ENCODE assay signal across 26 mouse cellular contexts in the genomic region with DNA sequence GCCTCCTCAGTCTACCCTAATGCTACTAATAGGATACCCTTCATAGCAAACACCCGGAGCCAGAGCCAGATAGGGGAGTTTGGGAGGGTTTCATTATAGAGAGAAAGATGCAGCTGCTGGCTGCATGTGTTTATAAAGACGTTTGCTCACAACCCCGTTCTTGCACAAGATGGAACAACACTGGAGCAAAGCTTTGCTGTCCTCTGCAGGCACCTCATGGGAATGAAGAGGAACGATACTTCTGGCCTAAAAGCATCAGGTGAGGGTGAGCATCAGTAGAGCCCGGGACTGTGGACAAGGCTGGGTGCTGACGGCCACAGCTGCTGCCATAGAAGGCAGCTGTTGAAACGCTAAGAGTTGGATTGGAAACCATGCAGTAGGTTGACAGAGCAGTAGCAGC.
DNase-seq lines count a peak whose midpoint lies in the region; ATAC-seq and TF ChIP-seq lines count a peak whose summit lies in the region.
"Had no signal": no experiment of that assay in that cellular context is flagged by ENCODE, and none has a peak within 500 bp of the region (broad histone marks: within the 10 kb centered on the region; RNA-seq: fewer than 3 reads in every experiment).

No protein-coding gene starts in this region.

- intact Hi-C loops in left cerebral cortex, postnatal 36 days (cut with DNase I), result no loop called here

- H3K4me1 ChIP-seq in forebrain, postnatal 0 days (ENCODE audit: insufficient read depth), result 0 out of 2 replicates have a peak, but pooled peaks cover 5% of the 10 kb centered on the region
- peaks cover 7% of the 10 kb centered on the region for H3K4me1 ChIP-seq in forebrain, embryonic 16.5 days (replicated peaks; ENCODE audit: control insufficient read depth, insufficient read depth, low read length)
- H3K4me1 ChIP-seq in intestine, postnatal 0 days (replicated peaks; ENCODE audit: control insufficient read depth, insufficient read depth, low read length), result no peaks in the 10 kb centered on the region
- H3K4me1 ChIP-seq in intestine, embryonic 16.5 days (ENCODE audit: control insufficient read depth, insufficient read depth, low read length), result peaks cover 6% of the 10 kb centered on the region; the same call in 1 of the 2 replicates
- H3K4me1 ChIP-seq in liver, postnatal 0 days (ENCODE audit: insufficient read depth), result peaks cover 12% of the 10 kb centered on the region

- TF ChIP-seq CTCF in forebrain, postnatal 0 days (IDR thresholded peaks at IDR 0.05; ENCODE audit: low read depth), result peak; percentile 53
- TF ChIP-seq CTCF in intestine, postnatal 0 days (IDR thresholded peaks at IDR 0.05; ENCODE audit: low read depth), result peak; percentile 60
- peak; percentile 54 for TF ChIP-seq CTCF in liver, postnatal 0 days (IDR thresholded peaks at IDR 0.05; ENCODE audit: low read depth)

- no peak for DNase-seq in forebrain, postnatal 0 days
- DNase-seq in liver, postnatal 0 days, result no peak
- no peak for DNase-seq in liver
- DNase-seq in brain, adult 2 months (ENCODE audit: low read depth, low spot score), result peak; percentile 32
- no peak for DNase-seq in left cerebral cortex, postnatal 36 days (ENCODE audit: low spot score in 2 of 2)
- DNase-seq: adrenal gland, postnatal 10 days; cerebellum, adult 11 months; cerebellum, adult 9-10 months; cerebellum, postnatal 36 days; embryo, embryonic 11 days; gastrocnemius, adult 2 months; gastrocnemius, postnatal 36 days; kidney, postnatal 4 days; layer of hippocampus, adult 9-11 months; lung, adult 2 months; lung, postnatal 36 days had no signal

- no peak overlapping the region for H3K4me3 ChIP-seq in forebrain, postnatal 0 days (ENCODE audit: low read depth, low read length)
- H3K4me3 ChIP-seq in forebrain, embryonic 16.5 days (replicated peaks; ENCODE audit: low read length), result no peak overlapping the region
- H3K4me3 ChIP-seq in intestine, postnatal 0 days (ENCODE audit: low read depth, low read length), result no peak overlapping the region
- no peak overlapping the region for H3K4me3 ChIP-seq in intestine, embryonic 16.5 days (ENCODE audit: low read length)
- no peak overlapping the region for H3K4me3 ChIP-seq in liver, postnatal 0 days (ENCODE audit: low read depth, low read length)
- H3K4me3 ChIP-seq: embryonic facial prominence, embryonic 12.5 days; gastrocnemius, adult 2 months; heart, embryonic 15.5 days; hindbrain, embryonic 15.5 days; midbrain, embryonic 13.5 days had no signal

- no peaks in the 10 kb centered on the region for H3K9me3 ChIP-seq in forebrain, postnatal 0 days (ENCODE audit: low read length)
- H3K9me3 ChIP-seq in forebrain, embryonic 16.5 days (ENCODE audit: control insufficient read depth, low read length), result no peaks in the 10 kb centered on the region
- no peaks in the 10 kb centered on the region for H3K9me3 ChIP-seq in intestine, postnatal 0 days (ENCODE audit: control insufficient read depth)
- H3K9me3 ChIP-seq in intestine, embryonic 16.5 days (ENCODE audit: control insufficient read depth, low read length), result no peaks in the 10 kb centered on the region
- no peaks in the 10 kb centered on the region for H3K9me3 ChIP-seq in liver, postnatal 0 days (ENCODE audit: low read length)
- H3K9me3 ChIP-seq: embryonic facial prominence, embryonic 12.5 days; heart, embryonic 15.5 days; hindbrain, embryonic 15.5 days; midbrain, embryonic 13.5 days had no signal

- H3K4me2 ChIP-seq in forebrain, postnatal 0 days (ENCODE audit: low read depth), result no peak overlapping the region
- no peak overlapping the region for H3K4me2 ChIP-seq in forebrain, embryonic 16.5 days (ENCODE audit: low read length)
- H3K4me2 ChIP-seq in intestine, postnatal 0 days (replicated peaks; ENCODE audit: low read depth), result no peak overlapping the region
- no peak overlapping the region for H3K4me2 ChIP-seq in intestine, embryonic 16.5 days (ENCODE audit: low read depth, low read length)
- H3K4me2 ChIP-seq in liver, postnatal 0 days (ENCODE audit: low read depth, low read length), result no peak overlapping the region
- H3K4me2 ChIP-seq: embryonic facial prominence, embryonic 12.5 days; heart, embryonic 15.5 days; hindbrain, embryonic 15.5 days; midbrain, embryonic 13.5 days had no signal

- 71% methylated on average over 7 of the region's 7 CpGs for WGBS in forebrain, postnatal 0 days
- 75% methylated on average over 7 of the region's 7 CpGs for WGBS in forebrain, embryonic 16.5 days
- 55% methylated on average over 7 of the region's 7 CpGs for WGBS in intestine, postnatal 0 days
- WGBS in intestine, embryonic 16.5 days, result 55% methylated on average over 7 of the region's 7 CpGs
- 55% methylated on average over 7 of the region's 7 CpGs for WGBS in liver, postnatal 0 days (ENCODE audit: insufficient replicate concordance)

- H3K27ac ChIP-seq in forebrain, postnatal 0 days (ENCODE audit: low read depth, low read length), result no peak overlapping the region
- no peak overlapping the region for H3K27ac ChIP-seq in forebrain, embryonic 16.5 days (ENCODE audit: low read length)
- H3K27ac ChIP-seq in intestine, postnatal 0 days (ENCODE audit: low read depth, low read length), result no peak overlapping the region
- no peak overlapping the region for H3K27ac ChIP-seq in intestine, embryonic 16.5 days (ENCODE audit: low read length)
- H3K27ac ChIP-seq in liver, postnatal 0 days (ENCODE audit: low read depth), result no peak overlapping the region
- H3K27ac ChIP-seq: embryonic facial prominence, embryonic 12.5 days; gastrocnemius, adult 2 months; heart, embryonic 15.5 days; hindbrain, embryonic 15.5 days; midbrain, embryonic 13.5 days had no signal

- no peaks in the 10 kb centered on the region for H3K27me3 ChIP-seq in forebrain, postnatal 0 days (ENCODE audit: insufficient read depth, low read length)
- H3K27me3 ChIP-seq in forebrain, embryonic 16.5 days (replicated peaks; ENCODE audit: control insufficient read depth, insufficient read depth, low read length), result no peaks in the 10 kb centered on the region
- H3K27me3 ChIP-seq in intestine, postnatal 0 days (replicated peaks; ENCODE audit: control insufficient read depth, insufficient read depth, low read length), result no peaks in the 10 kb centered on the region
- H3K27me3 ChIP-seq in intestine, embryonic 16.5 days (replicated peaks; ENCODE audit: control insufficient read depth, insufficient read depth, low read length), result no peaks in the 10 kb centered on the region
- H3K27me3 ChIP-seq in liver, postnatal 0 days (ENCODE audit: insufficient read depth, low read length), result no peaks in the 10 kb centered on the region
- H3K27me3 ChIP-seq: CH12.LX; embryonic facial prominence, embryonic 12.5 days; heart, embryonic 15.5 days; hindbrain, embryonic 15.5 days; midbrain, embryonic 13.5 days; Patski had no signal

- 0 out of 2 replicates have a peak, but pooled peaks cover 3% of the 10 kb centered on the region for H3K36me3 ChIP-seq in forebrain, postnatal 0 days (ENCODE audit: insufficient read depth)
- H3K36me3 ChIP-seq in forebrain, embryonic 16.5 days (ENCODE audit: control insufficient read depth, insufficient read depth), result no peaks in the 10 kb centered on the region
- no peaks in the 10 kb centered on the region for H3K36me3 ChIP-seq in intestine, postnatal 0 days (ENCODE audit: control insufficient read depth, insufficient read depth)
- H3K36me3 ChIP-seq in intestine, embryonic 16.5 days (ENCODE audit: control insufficient read depth, insufficient read depth, low read length), result no peaks in the 10 kb centered on the region
- no peaks in the 10 kb centered on the region for H3K36me3 ChIP-seq in liver, postnatal 0 days (replicated peaks; ENCODE audit: insufficient read depth, low read length)
- H3K36me3 ChIP-seq: embryonic facial prominence, embryonic 12.5 days; heart, embryonic 15.5 days; hindbrain, embryonic 15.5 days had no signal

- no peak overlapping the region for H3K9ac ChIP-seq in forebrain, postnatal 0 days
- H3K9ac ChIP-seq in forebrain, embryonic 16.5 days (replicated peaks; ENCODE audit: low read depth, low read length), result no peak overlapping the region
- H3K9ac ChIP-seq in intestine, postnatal 0 days (ENCODE audit: low read depth, low read length), result no peak overlapping the region
- H3K9ac ChIP-seq in intestine, embryonic 16.5 days (ENCODE audit: low read depth, low read length), result no peak overlapping the region
- no peak overlapping the region for H3K9ac ChIP-seq in liver, postnatal 0 days (replicated peaks)
- H3K9ac ChIP-seq: embryonic facial prominence, embryonic 12.5 days; heart, embryonic 15.5 days; hindbrain, embryonic 15.5 days; midbrain, embryonic 13.5 days had no signal

- peak; percentile 26 for ATAC-seq in forebrain, postnatal 0 days
- ATAC-seq in forebrain, embryonic 16.5 days, result no peak
- ATAC-seq in intestine, postnatal 0 days, result no peak
- ATAC-seq in intestine, embryonic 16.5 days, result no peak
- ATAC-seq in liver, postnatal 0 days, result 0 out of 2 replicates have a peak, but pooled peaks have one; percentile 28
- ATAC-seq: forebrain, embryonic 14.5 days; midbrain, embryonic 13.5 days; Patski had no signal

- no peak for TF ChIP-seq EP300 in liver, postnatal 0 days (IDR thresholded peaks at IDR 0.05; ENCODE audit: low read depth)

Comparison
In these comparisons a context has a peak if more than half of its experiments do, and no peak if none do; other contexts are left out.
1. ATAC-seq: peak in forebrain, postnatal 0 days (single experiment) and liver, postnatal 0 days (single experiment); none in forebrain, embryonic 16.5 days (single experiment), intestine, postnatal 0 days (single experiment) and intestine, embryonic 16.5 days (single experiment).
2. Peak in every context shown above with its lines, with median percentiles within 50 percentile points of each other: CTCF ChIP-seq.